Comparison of ENCODE assay signal across 8 mouse cellular contexts in genomic region chr2:164443460-164444000, GRCm38 (mm10). TPM values are rescaled to one million over a fixed set of nuclear protein-coding genes. Genes with fewer than 3 reads are reported as not detected.
DNase-seq lines count a peak whose midpoint lies in the region; ATAC-seq lines count a peak whose summit lies in the region.

Sdc4 (minus strand) TSS chr2:164443887.

- ATAC-seq in megakaryocyte, adult 5-6 weeks (ENCODE audit: poor library complexity, severe bottlenecking) = no peak
- no peak; the same call in 1 of the 2 replicates for ATAC-seq in embryonic facial prominence, embryonic 11.5 days (replicated peaks; ENCODE audit: insufficient number of reproducible peaks, low FRiP score, low TSS enrichment, low read depth)
- no peak; the same call in 1 of the 2 replicates for ATAC-seq in heart, embryonic 15.5 days (replicated peaks; ENCODE audit: insufficient number of reproducible peaks, insufficient read depth, low FRiP score, low read depth)
- ATAC-seq in neural tube, embryonic 15.5 days (ENCODE audit: low FRiP score) = 0 out of 2 replicates have a peak, but pooled peaks have one; percentile 17
- ATAC-seq in megakaryocyte progenitor cell, adult 5-6 weeks (replicated peaks; ENCODE audit: poor library complexity) = no peak

- peak within 1 kb of the TSS; percentile 84 for H3K4me2 ChIP-seq in embryonic facial prominence, embryonic 11.5 days (ENCODE audit: low read depth, low read length)
- peak within 1 kb of the TSS; percentile 95 for H3K4me2 ChIP-seq in heart, embryonic 15.5 days
- H3K4me2 ChIP-seq in neural tube, embryonic 15.5 days = peak within 1 kb of the TSS; percentile 98

- H3K27ac ChIP-seq in embryonic facial prominence, embryonic 11.5 days (replicated peaks; ENCODE audit: low read depth, low read length) = no peak within 1 kb of the TSS
- H3K27ac ChIP-seq in heart, embryonic 15.5 days = peak within 1 kb of the TSS; percentile 72
- H3K27ac ChIP-seq in neural tube, embryonic 15.5 days (replicated peaks) = peak within 1 kb of the TSS; percentile 60; the same call in 1 of the 2 replicates

- H3K9me3 ChIP-seq in megakaryocyte, embryonic 14.5 days = no peaks in the 10 kb centered on the region
- no peaks in the 10 kb centered on the region for H3K9me3 ChIP-seq in embryonic facial prominence, embryonic 11.5 days (replicated peaks; ENCODE audit: control insufficient read depth, low read length)
- H3K9me3 ChIP-seq in heart, embryonic 15.5 days (replicated peaks) = no peaks in the 10 kb centered on the region
- no peaks in the 10 kb centered on the region for H3K9me3 ChIP-seq in neural tube, embryonic 15.5 days (replicated peaks)

- no peaks in the 10 kb centered on the region for H3K36me3 ChIP-seq in megakaryocyte, embryonic 14.5 days (replicated peaks; ENCODE audit: low read length)
- H3K36me3 ChIP-seq in embryonic facial prominence, embryonic 11.5 days (replicated peaks; ENCODE audit: control insufficient read depth, insufficient read depth, low read depth, low read length) = no peaks in the 10 kb centered on the region
- no peaks in the 10 kb centered on the region for H3K36me3 ChIP-seq in heart, embryonic 15.5 days
- H3K36me3 ChIP-seq in neural tube, embryonic 15.5 days = no peaks in the 10 kb centered on the region

- H3K4me1 ChIP-seq in megakaryocyte, embryonic 14.5 days = peaks cover 23% of the 10 kb centered on the region
- no peaks in the 10 kb centered on the region; the same call in 1 of the 2 replicates for H3K4me1 ChIP-seq in embryonic facial prominence, embryonic 11.5 days (ENCODE audit: control insufficient read depth, insufficient read depth, low read length)
- H3K4me1 ChIP-seq in heart, embryonic 15.5 days (replicated peaks) = peaks cover 39% of the 10 kb centered on the region
- peaks cover 26% of the 10 kb centered on the region for H3K4me1 ChIP-seq in neural tube, embryonic 15.5 days

- peak within 1 kb of the TSS; percentile 87 for H3K4me3 ChIP-seq in megakaryocyte, embryonic 14.5 days (replicated peaks)
- H3K4me3 ChIP-seq in embryonic facial prominence, embryonic 11.5 days (ENCODE audit: low read depth, low read length) = peak within 1 kb of the TSS; percentile 55
- H3K4me3 ChIP-seq in heart, embryonic 15.5 days = peak within 1 kb of the TSS; percentile 75
- peak within 1 kb of the TSS; percentile 53 for H3K4me3 ChIP-seq in neural tube, embryonic 15.5 days (replicated peaks)

- peaks cover 78% of the 10 kb centered on the region for H3K27me3 ChIP-seq in megakaryocyte, embryonic 14.5 days (replicated peaks)
- H3K27me3 ChIP-seq in embryonic facial prominence, embryonic 11.5 days (ENCODE audit: control insufficient read depth, insufficient read depth, low read length) = no peaks in the 10 kb centered on the region
- peaks cover 30% of the 10 kb centered on the region for H3K27me3 ChIP-seq in heart, embryonic 15.5 days
- H3K27me3 ChIP-seq in neural tube, embryonic 15.5 days (replicated peaks) = peaks cover 21% of the 10 kb centered on the region

- no peak for DNase-seq in embryonic facial prominence, embryonic 11.5 days (ENCODE audit: low spot score)
- DNase-seq in left cerebral cortex, postnatal 36 days (ENCODE audit: low spot score in 2 of 2) = no peak
- DNase-seq in testis, postnatal 14 days (ENCODE audit: low spot score) = no peak

- intact Hi-C loops in left cerebral cortex, postnatal 36 days (cut with DNase I) = no loop called here

- H3K9ac ChIP-seq in embryonic facial prominence, embryonic 11.5 days (replicated peaks; ENCODE audit: low read length) = peak within 1 kb of the TSS; percentile 70
- H3K9ac ChIP-seq in heart, embryonic 15.5 days = peak within 1 kb of the TSS; percentile 80
- H3K9ac ChIP-seq in neural tube, embryonic 15.5 days (replicated peaks) = peak within 1 kb of the TSS; percentile 61

- 6% methylated on average over 18 of the region's 18 CpGs for whole genome bisulfite sequencing in embryonic facial prominence, embryonic 11.5 days
- 12% methylated on average over 18 of the region's 18 CpGs for WGBS in heart, embryonic 15.5 days
- WGBS in neural tube, embryonic 15.5 days = 7% methylated on average over 18 of the region's 18 CpGs

RNA-seq across cellular contexts. Expression of gene Sdc4, which starts in this region (rescaled TPM):
- polyA plus RNA-seq in megakaryocyte, embryonic 14.5 days (2012; ENCODE audit: insufficient read depth, low replicate concordance) = 0.78 and 6.1 TPM in 2 replicates
- 0.76 and 0.82 TPM in 2 replicates for total RNA-seq in megakaryocyte, adult 5-6 weeks (2015)
- total RNA-seq in megakaryocyte, adult 5-6 weeks (2017) = 0.49 and 0.88 TPM in 2 replicates
- 19.2 and 24.1 TPM in 2 replicates for polyA plus RNA-seq in embryonic facial prominence, embryonic 11.5 days (2014; fragmentation: Nextera tagmentation; extraction: Ambion mirVana)
- polyA plus RNA-seq in heart, embryonic 15.5 days (2015; fragmentation: Nextera tagmentation; extraction: Ambion mirVana) = 41.9 and 56.5 TPM in 2 replicates
- 10 to 100 TPM; 98.5 TPM for total RNA-seq in left cerebral cortex, postnatal 36 days (2021)
- 9.0 and 26.2 TPM in 2 replicates for polyA plus RNA-seq in neural tube, embryonic 15.5 days (2015; fragmentation: Nextera tagmentation; extraction: Ambion mirVana)
- not detected in 2 replicates for total RNA-seq in megakaryocyte progenitor cell, adult 5-6 weeks (2015)
- 0.41 TPM in 1 of 2 replicates, not detected in the other for total RNA-seq in megakaryocyte progenitor cell, adult 5-6 weeks (2017)

Comparison
In these comparisons a context has a peak if more than half of its experiments do, and no peak if none do; other contexts are left out.
1. RNA of gene Sdc4 (total RNA-seq): 98.5 TPM in left cerebral cortex, postnatal 36 days; 0.49 to 0.88 TPM in megakaryocyte, adult 5-6 weeks and 0.41 TPM in megakaryocyte progenitor cell, adult 5-6 weeks; every median in the first group is over 10 times any median in the second.
2. Peak in every context shown above with its lines, with median percentiles within 50 percentile points of each other: H3K4me3 ChIP-seq, H3K4me2 ChIP-seq and H3K9ac ChIP-seq.